Mouse (Mus musculus) embryo, embryonic 10 days (tissue): ENCODE data around the gene Gm21970.

Experiments
- DNase-seq: peaks from one replicate; pipeline ENCODE4 v3.0.0-alpha.2; 2015; ENCODE audit warnings: low spot score

Gm21970 gene

DNA sequence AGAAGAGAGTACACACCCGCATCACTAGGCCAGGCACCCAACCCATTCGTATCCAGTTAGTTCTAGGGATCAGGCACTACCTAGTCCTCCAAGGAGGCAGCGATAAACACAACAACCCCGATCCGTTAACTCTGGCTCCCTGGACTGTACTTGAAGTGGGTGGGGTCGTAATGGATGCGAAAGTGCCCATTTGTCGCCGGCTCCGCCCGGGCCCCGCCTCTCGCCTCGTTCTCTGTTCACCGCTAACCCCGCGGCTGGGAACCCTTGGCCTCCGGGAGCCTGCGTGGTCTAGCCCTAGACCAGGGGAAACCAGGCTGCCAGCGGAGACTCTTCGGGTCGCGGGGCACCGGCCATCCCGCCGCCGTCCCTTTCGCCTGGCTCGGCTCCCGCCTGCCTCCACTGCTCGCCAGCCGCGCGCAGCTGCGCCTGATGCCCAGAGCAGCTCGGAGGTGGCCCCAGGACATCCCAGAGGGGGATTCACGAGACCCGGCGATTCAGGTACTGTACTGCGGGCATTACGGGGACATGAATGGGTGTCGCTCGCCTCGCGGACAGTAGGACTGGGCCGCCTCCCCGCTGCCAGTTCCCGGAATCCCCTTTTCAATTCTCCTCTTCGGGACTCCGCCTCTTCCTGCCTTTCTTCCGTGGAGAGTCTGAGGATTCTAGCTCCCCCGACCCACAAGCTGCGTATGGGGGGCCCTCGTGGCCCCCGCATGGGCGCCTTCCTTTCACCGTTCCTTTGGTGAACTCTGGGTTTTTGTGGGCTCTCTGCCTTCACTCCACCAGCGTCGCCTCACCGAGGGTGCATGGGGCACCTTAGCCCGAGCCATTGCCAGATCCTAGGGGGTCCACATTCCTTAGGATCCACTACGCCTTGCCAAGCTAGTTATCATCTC is 18.7 kb upstream of the Gm21970 start, which contains the start of gene Ifnar2:
Gene Ifnar2 (plus strand): TSS at position 207 of the 896 bp plus-strand sequence.
- DNase-seq, result peak; percentile 85

DNA sequence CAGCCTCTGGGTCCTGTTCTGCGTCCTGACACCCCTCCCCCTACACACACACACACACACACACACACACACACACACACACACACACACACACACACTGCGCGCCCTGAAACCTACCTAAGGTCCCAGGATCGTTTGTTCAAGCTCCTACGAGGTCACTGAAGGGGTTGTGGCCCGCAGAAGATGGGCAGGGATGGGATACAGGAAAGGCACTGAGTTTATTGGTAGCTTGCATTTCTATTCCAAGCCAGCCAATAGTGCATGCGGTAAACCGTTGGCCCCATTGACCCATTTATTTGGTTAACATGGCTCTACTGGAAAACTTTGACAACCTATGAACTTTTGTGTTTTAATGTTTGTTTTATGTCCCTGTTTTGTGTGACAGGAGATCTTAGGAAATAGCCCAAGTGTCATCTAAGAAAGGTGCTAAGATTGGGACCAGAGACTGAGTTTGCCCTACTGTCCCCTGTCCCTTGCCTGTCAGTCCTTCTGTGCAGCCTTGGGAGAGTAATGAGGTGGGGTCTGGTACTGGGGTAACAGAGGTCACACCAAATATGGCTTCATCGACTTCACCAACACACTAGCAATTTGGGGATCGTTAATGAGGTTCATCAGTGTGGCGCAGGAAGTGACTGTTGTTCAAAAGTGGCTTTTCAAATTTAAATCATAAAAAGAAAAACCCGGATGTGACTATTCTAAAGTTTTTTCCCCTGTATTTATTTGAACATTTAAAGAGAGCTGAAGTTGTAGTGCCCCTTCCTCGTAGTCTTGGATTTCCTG is 17.9 kb upstream of the Gm21970 start:
- no peak for DNase-seq

DNA sequence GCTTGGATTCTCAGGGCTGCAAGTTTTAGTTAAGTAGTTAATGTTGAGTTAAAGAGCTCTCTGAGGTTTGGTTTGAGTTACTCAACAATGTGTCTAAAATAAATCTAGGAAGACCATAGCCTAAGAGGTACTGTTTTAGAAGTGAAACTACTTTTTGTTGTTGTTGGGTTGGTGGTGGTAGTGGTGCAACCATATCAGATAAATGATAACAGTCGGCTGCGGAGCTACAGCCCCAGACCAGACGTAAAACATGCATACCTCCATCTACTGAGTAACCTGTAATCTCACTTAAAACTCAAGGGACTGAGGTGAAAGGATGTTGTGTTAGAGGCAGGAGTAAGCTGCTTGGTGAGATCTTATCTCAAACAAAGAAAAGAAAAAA is 17.3 kb upstream of the Gm21970 start:
- no peak for DNase-seq

DNA sequence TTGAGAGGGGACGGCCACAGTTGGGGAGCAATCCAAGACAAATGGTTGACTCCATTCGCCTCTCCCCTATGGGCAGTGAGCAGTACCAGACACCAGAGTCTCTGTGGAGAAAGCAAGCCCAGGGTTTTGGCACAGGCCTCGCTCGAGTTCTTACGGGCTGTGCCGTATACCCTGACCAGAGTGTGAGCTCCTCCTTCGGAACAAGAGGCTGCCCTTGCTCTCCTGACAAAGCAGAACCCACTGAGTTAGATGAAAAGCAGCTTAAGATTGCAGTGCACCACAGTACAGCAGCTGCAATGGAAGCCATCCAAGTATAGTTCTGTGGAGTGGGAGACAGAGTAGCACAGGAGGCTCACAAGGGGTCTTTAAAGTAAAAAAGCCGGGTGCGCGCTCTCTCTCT is 14.8 kb upstream of the Gm21970 start:
- no peak for DNase-seq

DNA sequence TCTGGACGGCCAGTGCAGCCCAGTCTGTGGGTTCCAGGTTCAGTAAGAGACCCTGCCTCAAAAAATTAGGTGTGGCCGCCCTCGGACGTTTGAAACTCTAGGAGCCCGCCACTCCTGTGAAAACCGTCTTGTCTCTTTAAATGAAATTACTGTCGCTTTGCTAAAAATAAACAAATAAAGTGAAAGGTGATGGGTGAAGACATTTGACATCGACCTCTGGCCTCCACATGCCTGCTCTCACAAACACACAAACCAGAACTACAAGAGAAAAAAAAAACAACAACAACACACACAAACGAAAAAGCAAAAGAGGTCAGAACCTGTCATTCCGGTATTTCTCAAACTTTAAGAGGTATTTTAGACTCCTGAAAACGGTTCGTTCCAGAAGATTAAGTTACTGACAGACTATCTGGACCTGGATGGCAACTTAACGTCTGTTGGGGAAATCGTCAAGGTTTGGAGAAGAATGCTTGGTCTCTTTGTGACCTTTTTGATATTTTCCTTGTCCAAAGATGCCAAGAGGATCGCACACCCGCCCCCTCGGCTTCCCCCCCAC is 13.0 kb upstream of the Gm21970 start:
- no peak for DNase-seq

DNA sequence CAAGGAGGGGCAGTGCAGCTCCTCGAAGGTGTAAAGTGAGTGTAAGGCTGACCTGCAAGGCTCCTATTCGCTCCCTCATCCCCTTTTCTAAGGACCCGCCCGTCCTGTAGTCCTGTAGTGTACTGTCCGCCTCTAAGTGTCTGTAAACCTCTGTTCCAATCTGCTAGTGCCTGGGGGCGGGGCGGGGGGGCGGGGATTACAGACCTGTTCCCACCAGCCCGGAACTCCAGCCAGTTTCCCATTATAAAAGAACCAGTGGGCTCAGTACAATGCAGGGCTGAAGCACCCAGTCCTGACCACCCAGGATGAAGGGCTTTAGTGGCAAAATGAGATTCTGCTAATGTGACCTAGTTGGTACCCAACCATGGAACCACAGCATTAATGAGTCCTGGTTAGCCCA is 12.5 kb upstream of the Gm21970 start:
- DNase-seq, result no peak

DNA sequence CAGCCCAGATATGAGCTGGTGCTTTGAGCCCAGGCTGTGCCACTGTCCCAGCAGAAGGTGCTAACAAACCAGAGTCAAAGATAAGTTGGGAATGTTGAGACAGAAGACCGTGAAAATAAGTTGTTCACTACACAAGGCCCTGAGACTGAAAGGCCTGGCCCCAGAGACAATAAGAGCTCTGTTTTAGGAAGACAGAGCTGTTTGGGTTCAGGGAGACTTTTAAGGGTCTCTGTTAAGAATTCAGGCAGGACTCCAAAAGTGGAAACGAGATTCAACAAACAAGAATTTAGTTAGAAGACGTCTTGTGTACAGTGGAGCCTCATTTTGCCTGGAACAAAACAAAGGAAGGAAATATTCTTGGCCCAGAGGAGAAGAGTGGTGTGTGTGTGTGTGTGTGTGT is 12.1 kb upstream of the Gm21970 start:
- no peak for DNase-seq

DNA sequence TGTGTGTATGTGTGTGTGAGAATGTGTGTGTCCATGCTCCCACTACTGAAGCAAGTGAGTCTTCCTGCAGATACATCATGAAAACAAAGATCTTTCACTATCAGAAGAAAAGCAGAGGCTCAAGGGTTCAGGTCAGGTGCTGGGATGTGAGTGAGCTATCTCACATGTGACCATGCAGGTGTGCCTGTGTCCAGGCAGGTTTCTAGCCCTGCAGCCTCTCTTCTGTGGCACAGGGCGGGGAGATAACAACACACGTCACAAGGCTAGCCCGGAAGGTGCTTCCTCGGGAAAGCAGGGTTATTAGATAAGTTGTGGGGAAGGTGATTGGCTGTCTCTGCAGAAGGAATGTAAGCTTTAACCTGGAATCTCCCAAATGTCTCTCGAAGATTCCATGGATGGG is 11.4 kb upstream of the Gm21970 start:
- DNase-seq, result no peak

DNA sequence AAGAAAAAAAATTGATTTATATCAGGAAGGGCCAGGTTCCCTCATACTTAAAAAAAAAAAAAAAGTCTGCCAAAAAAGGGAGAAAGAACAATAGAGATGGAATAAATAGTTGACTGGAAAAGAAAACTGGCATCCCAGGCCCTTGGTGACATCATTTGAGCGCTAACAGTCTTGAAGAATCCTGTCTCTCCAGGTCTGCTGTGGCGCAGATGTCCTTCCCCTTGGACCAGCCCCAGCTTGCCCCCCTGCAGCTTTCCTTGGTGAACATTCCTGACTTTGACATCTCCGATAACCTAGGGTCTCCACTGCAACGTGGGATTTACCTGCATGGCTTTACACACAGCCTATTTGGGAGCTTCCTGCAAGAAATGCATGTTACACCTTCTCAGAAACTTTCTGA is 9.9 kb upstream of the Gm21970 start:
- no peak for DNase-seq

DNA sequence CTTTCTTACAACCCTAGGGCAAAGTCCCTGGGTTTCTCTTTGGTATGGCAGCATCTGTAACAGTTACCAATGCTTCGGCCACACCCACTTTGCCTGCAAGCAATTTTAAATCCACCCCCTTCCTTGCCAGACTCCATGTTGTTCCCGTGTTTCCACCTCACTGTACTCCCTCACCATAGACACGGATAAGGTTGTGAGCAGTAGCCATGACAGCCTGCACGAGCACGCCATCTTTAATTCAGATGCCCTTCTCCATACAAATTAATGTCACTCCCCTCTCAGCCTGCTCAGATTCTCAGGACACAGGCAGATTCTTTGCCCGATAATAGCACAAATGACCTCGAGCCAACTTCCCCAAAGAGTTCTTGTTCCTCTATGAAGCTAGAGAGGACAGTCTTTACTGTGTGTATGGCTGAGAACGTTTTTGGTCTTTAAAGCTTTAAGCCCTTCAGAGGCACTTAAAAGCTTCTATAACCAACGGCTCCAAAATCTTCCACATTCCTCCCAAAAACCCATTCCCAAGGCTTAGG is 9.2 kb upstream of the Gm21970 start:
- no peak for DNase-seq

DNA sequence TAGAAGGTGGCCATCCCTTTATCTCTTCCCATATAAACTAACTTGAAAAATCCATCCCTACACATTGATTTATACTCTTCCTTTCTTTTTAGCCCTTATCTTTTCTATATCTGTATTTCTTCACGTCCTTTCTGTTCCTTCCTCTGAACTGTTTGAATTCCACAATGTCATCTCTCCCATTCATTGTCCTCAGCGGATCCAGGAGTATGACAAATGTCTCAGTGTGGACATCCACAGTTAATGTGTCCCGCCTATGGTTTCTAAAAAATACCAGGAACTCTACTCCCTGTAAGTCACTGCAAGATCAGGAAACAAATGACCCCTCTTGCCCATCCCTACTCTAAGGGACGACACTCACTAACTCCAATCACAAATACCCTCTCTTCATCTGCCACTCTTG is 7.3 kb upstream of the Gm21970 start:
- no peak for DNase-seq

DNA sequence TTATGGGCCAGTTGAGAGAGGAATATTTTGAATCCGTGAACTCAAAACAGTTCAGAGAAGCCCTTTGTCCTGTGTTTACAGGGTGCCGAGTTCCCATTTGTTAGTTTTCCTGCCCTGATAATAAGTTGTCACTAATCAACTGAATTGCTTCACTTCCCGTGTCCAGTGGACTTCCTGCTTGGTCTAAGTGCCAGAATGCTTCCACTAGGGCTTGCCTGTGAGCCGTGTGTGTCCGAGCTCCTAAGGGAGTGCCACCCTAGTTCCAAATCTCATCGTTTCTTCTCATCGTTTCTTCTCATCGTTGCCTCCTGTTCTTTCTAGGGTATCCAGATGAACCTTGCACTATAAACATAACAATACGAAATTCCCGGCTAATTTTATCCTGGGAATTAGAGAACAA is 5.9 kb upstream of the Gm21970 start:
- DNase-seq, result no peak

DNA sequence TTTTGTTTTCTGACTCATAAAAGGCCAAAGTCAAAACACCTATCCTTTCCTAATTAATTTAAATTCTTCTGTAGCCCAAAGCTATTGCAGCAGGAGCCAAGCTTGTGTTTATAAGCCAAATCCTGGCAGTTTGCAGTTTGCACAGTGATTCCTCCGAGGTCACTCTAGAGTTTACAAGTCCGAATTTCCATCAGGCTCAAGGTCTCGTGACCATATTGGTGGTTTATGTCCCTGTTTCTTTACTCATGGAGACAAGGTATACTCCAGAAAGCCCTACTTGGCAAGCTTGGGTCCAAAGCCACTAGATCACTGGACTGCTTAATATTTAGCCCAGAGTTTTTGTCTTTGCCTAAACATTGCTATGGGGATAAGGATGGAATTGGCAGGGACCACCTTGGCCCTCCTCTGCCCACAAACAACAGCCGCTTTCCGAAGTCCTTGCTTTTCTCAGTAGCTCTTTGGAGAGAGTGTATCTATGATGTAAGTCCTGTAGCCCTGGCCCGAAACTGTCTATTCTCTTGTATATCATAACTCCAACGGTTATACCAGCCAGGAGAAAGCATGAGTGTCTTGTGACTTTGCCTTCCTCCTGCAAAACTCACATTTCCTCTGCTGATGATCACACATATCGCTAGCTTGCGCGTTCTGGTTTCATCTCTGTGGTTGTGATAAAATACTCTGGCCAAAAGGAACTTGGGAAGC is 5.0 kb upstream of the Gm21970 start:
- DNase-seq, result no peak

DNA sequence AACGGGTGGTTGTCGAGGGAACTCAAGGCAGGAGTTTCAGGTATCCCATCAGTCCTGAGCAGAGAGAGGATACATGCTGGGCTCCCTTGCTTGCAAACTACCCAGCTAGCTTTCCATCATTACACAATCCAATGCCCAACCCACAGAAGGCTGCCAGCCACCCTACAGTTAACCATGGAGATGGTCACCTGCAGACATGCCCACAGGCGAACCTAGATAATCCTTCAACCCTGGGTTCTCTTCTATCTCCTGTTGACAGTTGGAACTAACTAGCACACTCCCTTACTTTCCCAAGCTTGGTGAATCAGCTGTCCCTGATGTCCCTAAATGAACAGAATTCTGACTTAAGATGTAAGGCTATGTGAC is 4.4 kb upstream of the Gm21970 start:
- DNase-seq, result no peak

DNA sequence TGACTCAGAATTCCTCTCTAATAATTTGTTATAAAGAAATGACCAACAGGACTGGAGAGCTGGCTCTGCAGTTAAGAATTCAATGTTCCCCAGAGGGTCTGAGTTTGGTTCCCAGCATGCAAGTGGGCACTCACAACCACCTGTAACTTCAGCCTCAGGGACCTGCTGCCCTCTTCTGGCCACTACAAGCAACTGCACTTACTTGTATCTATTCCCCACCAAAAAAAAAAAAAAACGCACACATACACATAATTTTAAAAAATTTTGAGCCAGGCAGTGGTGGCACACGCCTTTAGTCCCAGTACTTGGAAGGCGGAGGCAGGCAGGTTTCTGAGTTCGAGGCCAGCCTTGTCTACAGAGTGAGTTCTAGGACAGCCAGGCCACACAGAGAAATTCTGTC is 1.4 kb upstream of the Gm21970 start:
- peak; percentile 43 for DNase-seq

DNA sequence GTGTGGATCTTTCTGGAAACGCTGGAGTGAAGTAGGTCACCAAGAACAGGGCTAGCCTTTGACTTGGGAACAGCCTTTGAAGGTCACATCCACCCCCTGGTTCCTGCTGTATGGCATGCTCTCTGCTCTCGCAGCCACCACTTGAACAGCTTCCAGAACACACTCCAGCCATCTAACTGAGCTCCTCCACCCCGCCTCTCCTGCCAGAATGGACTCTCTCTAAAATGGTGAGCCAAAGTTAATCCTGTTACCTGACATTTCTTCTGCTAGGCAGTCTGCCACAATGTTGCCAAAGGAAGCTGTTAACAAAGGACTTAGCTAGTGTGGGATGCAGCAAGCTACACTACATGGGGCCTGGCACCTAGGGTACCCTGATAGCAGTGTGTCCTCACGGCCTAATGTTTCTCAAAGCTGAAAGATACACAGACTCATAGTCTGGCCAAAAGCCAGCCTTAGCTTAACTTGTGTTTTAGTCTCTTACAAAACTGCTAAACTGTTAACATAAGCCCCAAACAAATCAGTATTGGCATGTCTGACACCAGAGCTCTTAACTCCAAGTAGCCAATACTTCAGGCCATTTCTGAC is 3.4 kb downstream of the Gm21970 start:
- no peak for DNase-seq

DNA sequence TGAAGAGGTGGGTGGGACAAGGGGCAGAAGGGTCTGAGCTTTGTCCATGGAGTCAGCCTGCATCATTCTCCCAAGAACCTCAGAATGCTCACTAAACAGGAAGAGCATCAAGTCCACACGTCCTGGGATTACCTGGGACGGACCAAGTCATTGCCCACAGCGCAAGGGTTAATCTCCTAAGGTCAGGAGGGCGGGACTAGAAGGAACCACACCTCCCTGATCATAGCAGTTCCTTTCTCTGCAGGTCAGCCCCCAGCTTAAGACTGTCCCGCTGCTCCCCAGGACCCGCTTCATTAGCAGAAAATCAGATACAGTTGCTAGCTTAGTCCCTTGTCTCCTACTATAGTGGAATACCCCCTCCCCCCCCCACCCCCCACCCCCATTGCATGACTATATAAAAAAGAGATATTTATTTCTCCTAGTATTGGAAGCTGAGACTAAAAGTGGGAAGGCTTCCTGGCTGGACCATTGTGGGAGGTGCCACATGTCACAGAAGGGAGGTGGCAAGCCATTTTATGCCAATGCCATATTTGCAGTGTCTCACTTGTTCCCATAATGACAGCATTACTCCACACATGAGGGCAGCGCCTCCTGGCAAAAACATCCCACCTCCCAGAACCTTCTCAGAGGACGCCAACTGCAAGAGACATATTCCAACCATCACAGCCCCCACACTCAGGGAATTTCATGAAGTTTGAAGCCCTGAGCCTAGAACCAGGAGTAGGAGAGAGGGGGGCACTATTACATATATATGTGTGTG is 4.3 kb downstream of the Gm21970 start:
- DNase-seq, result no peak

DNA sequence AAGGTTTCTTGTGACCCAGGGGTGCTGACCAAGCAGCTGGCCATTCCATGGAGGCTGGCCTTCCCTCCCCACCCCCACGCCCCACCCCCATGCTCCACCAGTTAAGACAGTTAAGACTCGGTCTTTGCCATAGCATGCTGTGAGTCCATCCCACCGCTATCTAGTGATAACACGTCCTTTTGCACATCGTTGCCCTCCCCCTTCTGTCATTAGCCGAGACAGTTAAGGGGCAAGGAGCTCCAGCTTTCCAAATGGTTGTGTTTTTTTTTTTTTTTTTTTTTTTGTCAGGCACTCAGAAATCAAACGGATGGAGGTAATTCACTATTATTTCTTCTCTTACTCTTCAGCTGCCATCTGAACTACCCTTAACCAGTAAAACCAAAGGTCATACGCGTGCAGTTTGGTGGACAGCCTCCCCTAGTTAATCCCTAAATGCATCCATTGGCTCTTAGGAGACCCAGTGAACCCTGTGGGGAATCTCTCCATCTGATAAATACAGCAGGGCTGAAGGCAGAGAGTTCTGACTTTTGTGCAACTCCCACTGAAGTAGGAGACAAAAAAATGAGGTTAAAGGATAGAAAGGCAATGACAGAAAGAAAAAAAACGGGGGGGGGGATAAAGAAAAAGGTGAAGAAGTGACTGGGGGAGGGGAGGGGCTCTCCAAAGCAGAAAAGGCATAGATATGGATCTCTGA is 5.5 kb downstream of the Gm21970 start:
- no peak for DNase-seq

DNA sequence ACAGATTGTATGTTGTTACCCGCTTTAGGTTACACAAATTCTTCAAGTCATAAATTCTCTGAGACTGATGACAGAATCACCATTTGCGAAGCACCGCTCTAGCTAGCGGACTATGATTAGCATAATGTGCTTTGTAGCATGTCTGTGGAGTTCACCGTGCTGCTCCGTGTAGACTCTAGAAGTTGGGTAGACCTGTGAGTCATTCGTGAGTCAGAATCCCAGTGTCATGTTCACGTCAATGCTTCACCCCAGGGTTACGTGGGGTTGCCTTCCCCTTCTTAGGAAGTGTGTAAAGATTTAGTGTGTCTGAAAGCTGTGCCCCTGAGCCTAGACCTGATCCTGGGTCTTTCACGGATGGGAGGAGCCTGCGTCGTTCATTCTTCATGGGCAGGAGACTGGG is 6.5 kb downstream of the Gm21970 start:
- no peak for DNase-seq

DNA sequence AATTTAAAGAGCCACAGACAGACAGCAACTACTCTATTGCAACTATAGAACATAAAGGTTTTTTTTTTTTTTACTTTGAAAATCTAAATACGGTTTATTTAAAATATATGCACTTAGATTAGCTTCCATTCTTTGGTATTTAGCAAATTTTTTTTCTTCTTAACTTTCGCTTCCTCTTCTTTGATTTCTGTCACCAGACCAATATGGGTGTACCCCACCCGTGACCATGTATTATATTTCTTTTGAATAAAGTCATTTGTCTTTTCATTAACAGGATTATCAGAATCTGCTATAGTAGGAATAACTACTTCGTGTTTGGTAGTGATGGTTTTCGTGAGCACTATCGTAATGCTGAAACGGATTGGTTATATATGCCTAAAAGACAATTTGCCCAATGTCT is 7.4 kb downstream of the Gm21970 start:
- DNase-seq, result no peak
